Mouse (Mus musculus): ENCODE data around the gene Tctn1. TPM values are rescaled to one million over a fixed set of nuclear protein-coding genes. Genes with fewer than 3 reads are reported as not detected.

Gene Tctn1
- polyA plus RNA-seq, 1 experiment from 2014 or later: 5.1 TPM

GRCm38 (mm10) chr5:122210890-122211289, 53.4 kb downstream of the Tctn1 start:
- Histone ChIP-seq H3K9ac (no peak overlapping the region), H3K4me3 (no peak overlapping the region), H3K4me1 (replicated peaks) (peaks cover 9% of the 10 kb centered on the region; the same call in 1 of the 2 replicates), H3K27me3 (no peaks in the 10 kb centered on the region), H3K9me3 (no peaks in the 10 kb centered on the region), H3K36me3 (no peaks in the 10 kb centered on the region), H3K27ac (replicated peaks) (no peak overlapping the region), H3K4me2 (no peak overlapping the region)
- 85% methylated on average over 8 of the region's 8 CpGs for WGBS
- no peak for ATAC-seq (ENCODE audit: low FRiP score, low read depth)

GRCm38 (mm10) chr5:122209591-122210368, 54.5 kb downstream of the Tctn1 start:
- H3K9ac ChIP-seq: no peak overlapping the region
- H3K9me3 ChIP-seq: no peaks in the 10 kb centered on the region
- 0 out of 2 replicates have a peak overlapping the region, but pooled peaks have one; percentile 3 for H3K4me3 ChIP-seq
- peaks cover 9% of the 10 kb centered on the region; the same call in 1 of the 2 replicates for H3K4me1 ChIP-seq (replicated peaks)
- no peak for ATAC-seq (ENCODE audit: low FRiP score, low read depth)
- no peaks in the 10 kb centered on the region for H3K27me3 ChIP-seq
- H3K36me3 ChIP-seq: no peaks in the 10 kb centered on the region
- WGBS: 5% methylated on average over 21 of the region's 21 CpGs
- peak overlapping the region; percentile 39 for H3K4me2 ChIP-seq
- H3K27ac ChIP-seq (replicated peaks): no peak overlapping the region

DNA sequence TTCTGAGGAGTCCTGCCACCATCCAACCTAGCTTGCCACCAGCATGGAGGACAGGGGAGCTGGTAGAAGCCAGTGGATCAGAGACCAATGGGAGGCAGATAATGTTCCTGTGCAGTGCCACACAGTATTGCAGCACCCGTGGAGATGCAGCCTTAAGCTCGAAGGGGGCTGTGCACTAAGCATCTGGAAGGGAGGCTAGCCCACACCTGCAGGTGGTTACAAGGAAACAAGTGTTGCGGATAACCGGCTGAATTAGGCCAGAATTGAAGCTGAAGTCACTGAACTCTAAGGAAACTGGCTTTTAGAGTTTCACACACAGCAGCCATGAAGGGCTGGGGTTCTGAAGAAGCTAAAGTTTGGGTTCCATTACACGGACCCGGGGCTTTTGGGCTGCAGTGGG, 55.4 kb downstream of the Tctn1 start:
- H3K4me2 ChIP-seq: no peak overlapping the region
- H3K4me3 ChIP-seq: no peak overlapping the region
- H3K9ac ChIP-seq: no peak overlapping the region
- H3K27me3 ChIP-seq: no peaks in the 10 kb centered on the region
- H3K4me1 ChIP-seq (replicated peaks): peaks cover 9% of the 10 kb centered on the region; the same call in 1 of the 2 replicates
- ATAC-seq (ENCODE audit: low FRiP score, low read depth): no peak
- H3K36me3 ChIP-seq: no peaks in the 10 kb centered on the region
- 57% methylated on average over 6 of the region's 6 CpGs for WGBS
- H3K9me3 ChIP-seq: no peaks in the 10 kb centered on the region
- no peak overlapping the region for H3K27ac ChIP-seq (replicated peaks)

DNA sequence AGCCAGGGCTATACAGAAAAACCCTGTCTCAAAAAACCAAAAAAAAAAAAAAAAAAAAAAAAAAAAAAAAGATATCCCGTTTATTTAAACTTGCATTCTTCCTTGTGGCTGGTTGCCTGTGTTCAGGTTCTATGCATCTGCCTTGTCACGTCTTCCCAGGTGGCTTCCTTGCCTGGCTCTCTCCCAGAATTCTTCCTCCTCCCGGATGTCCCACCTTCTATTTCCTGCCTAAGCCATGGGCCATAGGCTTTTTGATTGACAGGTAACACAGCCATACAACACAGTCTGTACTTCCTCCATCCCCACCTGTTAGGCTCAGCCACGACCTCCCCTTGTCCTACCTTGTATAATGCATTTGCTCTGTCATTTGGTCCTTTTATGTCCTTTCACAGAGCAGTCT, 57.8 kb downstream of the Tctn1 start, which contains the start of gene Hvcn1:
Gene Hvcn1, plus strand, starts transcription at position 330 of the 400 bp plus-strand sequence.
- no peak within 1 kb of the TSS for H3K4me2 ChIP-seq
- H3K36me3 ChIP-seq: no peaks in the 10 kb centered on the region
- no peak within 1 kb of the TSS for H3K27ac ChIP-seq (replicated peaks)
- no peak within 1 kb of the TSS for H3K4me3 ChIP-seq
- no peaks in the 10 kb centered on the region for H3K9me3 ChIP-seq
- H3K4me1 ChIP-seq (replicated peaks): peaks cover 9% of the 10 kb centered on the region; the same call in 1 of the 2 replicates
- H3K9ac ChIP-seq: no peak within 1 kb of the TSS
- no peaks in the 10 kb centered on the region for H3K27me3 ChIP-seq
- ATAC-seq (ENCODE audit: low FRiP score, low read depth): no peak
- WGBS: 83% methylated on average over 4 of the region's 4 CpGs

- Histone ChIP-seq H3K9me3 (no peaks in the 10 kb centered on the region), H3K9ac (no peak overlapping the region), H3K4me2 (no peak overlapping the region), H3K4me3 (no peak overlapping the region), H3K27ac (replicated peaks) (no peak overlapping the region), H3K4me1 (replicated peaks) (no peaks in the 10 kb centered on the region), H3K27me3 (no peaks in the 10 kb centered on the region), H3K36me3 (no peaks in the 10 kb centered on the region)
- 76% methylated on average over 2 of the region's 2 CpGs for WGBS
- no peak for ATAC-seq (ENCODE audit: low FRiP score, low read depth)
Observed at GRCm38 (mm10) chr5:122204180-122204579, 60.1 kb downstream of the Tctn1 start.

DNA sequence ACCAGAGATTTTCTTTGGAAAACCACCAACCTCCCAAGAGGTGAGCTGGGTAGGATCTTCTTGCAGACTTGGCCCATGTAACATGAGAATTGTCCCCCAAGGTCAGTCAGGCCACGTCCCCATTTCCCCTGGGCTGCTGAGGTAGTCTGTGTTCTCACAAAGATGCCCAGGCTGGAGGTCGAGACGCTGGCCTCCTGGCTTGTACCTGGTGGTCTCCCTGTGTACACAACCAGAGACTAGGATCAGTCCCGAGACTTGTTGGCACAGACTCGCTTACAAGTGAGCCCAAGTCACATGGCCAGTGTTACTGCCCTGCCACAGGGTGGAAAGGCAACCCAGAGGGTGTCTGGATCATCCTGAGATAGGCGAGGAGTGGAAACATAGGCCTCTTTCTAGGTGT, 62.4 kb downstream of the Tctn1 start:
- Histone ChIP-seq H3K9me3 (no peaks in the 10 kb centered on the region), H3K27me3 (no peaks in the 10 kb centered on the region), H3K4me2 (no peak overlapping the region), H3K9ac (no peak overlapping the region), H3K4me1 (replicated peaks) (no peaks in the 10 kb centered on the region), H3K4me3 (no peak overlapping the region), H3K36me3 (no peaks in the 10 kb centered on the region), H3K27ac (replicated peaks) (no peak overlapping the region)
- 90% methylated on average over 6 of the region's 6 CpGs for WGBS
- ATAC-seq (ENCODE audit: low FRiP score, low read depth): no peak

DNA sequence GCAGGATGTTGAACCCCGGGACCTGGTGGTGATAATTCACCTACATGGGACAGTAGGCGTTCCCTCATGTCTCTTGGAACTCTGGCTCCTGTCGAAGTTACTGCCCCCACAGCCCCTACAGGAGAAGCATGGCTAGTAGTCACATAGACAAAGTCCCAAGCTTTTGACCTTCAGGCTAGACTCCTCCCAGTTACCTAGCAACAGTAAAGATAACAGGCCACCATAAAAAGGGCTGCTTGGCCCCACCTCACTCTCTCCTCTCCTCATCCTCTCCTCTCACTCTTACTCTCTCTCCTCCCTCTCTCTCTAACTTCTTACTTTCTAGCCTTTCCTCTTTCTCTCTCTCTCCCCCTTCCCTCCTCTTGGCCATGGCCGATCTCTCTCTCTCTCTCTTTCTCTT, 63.4 kb downstream of the Tctn1 start:
- H3K9me3 ChIP-seq: no peaks in the 10 kb centered on the region
- no peaks in the 10 kb centered on the region for H3K27me3 ChIP-seq
- H3K4me2 ChIP-seq: no peak overlapping the region
- no peak overlapping the region for H3K9ac ChIP-seq
- no peak for ATAC-seq (ENCODE audit: low FRiP score, low read depth)
- no peak overlapping the region for H3K4me3 ChIP-seq
- WGBS: 94% methylated on average over 4 of the region's 4 CpGs
- H3K36me3 ChIP-seq: no peaks in the 10 kb centered on the region
- H3K4me1 ChIP-seq (replicated peaks): no peaks in the 10 kb centered on the region
- no peak overlapping the region for H3K27ac ChIP-seq (replicated peaks)

GRCm38 (mm10) chr5:122192347-122192746, 71.9 kb downstream of the Tctn1 start:
- Histone ChIP-seq H3K4me3 (no peak overlapping the region), H3K36me3 (no peaks in the 10 kb centered on the region), H3K9ac (no peak overlapping the region), H3K9me3 (no peaks in the 10 kb centered on the region), H3K4me1 (replicated peaks) (no peaks in the 10 kb centered on the region), H3K27me3 (no peaks in the 10 kb centered on the region), H3K4me2 (no peak overlapping the region), H3K27ac (replicated peaks) (no peak overlapping the region)
- no peak for ATAC-seq (ENCODE audit: low FRiP score, low read depth)
- WGBS: 65% methylated on average over 4 of the region's 4 CpGs

- Histone ChIP-seq H3K9me3 (no peaks in the 10 kb centered on the region), H3K4me3 (no peak overlapping the region), H3K4me1 (replicated peaks) (no peaks in the 10 kb centered on the region), H3K4me2 (no peak overlapping the region), H3K27me3 (no peaks in the 10 kb centered on the region), H3K27ac (replicated peaks) (no peak overlapping the region), H3K9ac (no peak overlapping the region), H3K36me3 (no peaks in the 10 kb centered on the region)
- WGBS: 66% methylated on average over 12 of the region's 12 CpGs
- ATAC-seq (ENCODE audit: low FRiP score, low read depth): no peak
Observed at GRCm38 (mm10) chr5:122191269-122192063, 72.8 kb downstream of the Tctn1 start.

DNA sequence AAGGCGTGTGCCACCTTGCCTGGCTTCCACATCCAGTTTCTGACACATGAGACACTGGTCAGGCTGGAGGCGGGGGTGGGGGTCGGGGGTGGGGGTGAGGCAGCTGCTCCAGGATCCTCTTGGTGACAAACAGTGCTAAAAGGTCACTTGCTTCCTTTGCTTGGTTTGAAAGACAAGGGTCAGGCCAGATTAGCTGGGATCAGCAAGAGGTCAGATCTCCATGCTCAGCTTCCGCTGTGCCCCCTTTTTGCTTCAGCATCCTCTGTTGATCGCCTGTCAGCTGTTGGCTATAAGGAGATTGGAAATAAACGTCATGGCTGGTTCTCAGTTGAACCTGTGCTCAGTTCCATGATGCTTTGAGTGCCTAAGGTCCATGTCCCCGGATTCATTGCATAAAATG, 73.8 kb downstream of the Tctn1 start:
- no peak for ATAC-seq (ENCODE audit: low FRiP score, low read depth)
- Histone ChIP-seq H3K4me2 (no peak overlapping the region), H3K9ac (no peak overlapping the region), H3K27me3 (no peaks in the 10 kb centered on the region), H3K27ac (replicated peaks) (no peak overlapping the region), H3K4me1 (replicated peaks) (no peaks in the 10 kb centered on the region), H3K36me3 (no peaks in the 10 kb centered on the region), H3K9me3 (no peaks in the 10 kb centered on the region), H3K4me3 (no peak overlapping the region)
- 49% methylated on average over 7 of the region's 7 CpGs for WGBS

DNA sequence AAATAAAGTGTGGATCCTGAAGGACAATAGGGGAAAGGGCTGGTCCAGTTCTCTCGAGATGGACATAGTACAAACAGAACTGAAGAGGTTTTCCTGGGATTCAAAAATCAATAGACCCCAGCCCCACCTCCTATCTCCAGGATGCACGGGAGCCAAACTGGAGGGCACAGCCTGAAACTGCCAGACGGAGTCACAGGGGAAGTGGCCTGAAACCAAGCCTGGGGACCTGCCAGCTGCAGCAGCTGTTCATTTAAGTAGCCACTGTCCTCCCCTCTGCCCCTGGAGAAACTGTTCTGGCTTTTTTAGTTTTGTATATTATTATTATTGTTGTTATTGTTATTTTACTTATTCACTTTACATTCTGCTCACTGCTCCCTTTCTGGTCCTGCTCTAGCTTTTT, 75.1 kb downstream of the Tctn1 start:
- Histone ChIP-seq H3K4me1 (replicated peaks) (no peaks in the 10 kb centered on the region), H3K4me3 (no peak overlapping the region), H3K36me3 (no peaks in the 10 kb centered on the region), H3K27ac (replicated peaks) (no peak overlapping the region), H3K27me3 (no peaks in the 10 kb centered on the region), H3K9me3 (no peaks in the 10 kb centered on the region), H3K9ac (no peak overlapping the region), H3K4me2 (no peak overlapping the region)
- no peak for ATAC-seq (ENCODE audit: low FRiP score, low read depth)
- 54% methylated on average over 3 of the region's 3 CpGs for WGBS
